Mouse (Mus musculus): ENCODE measurements around the gene Smim14. TPM values are rescaled to one million over a fixed set of nuclear protein-coding genes. Genes with fewer than 3 reads are reported as not detected.

Gene Smim14
- 101 TPM for polyA plus RNA-seq (2014; fragmentation: Illumina TruSeq; extraction: RNeasy Lipid Tissue Mini Kit (QIAGEN cat#74804); ENCODE audit: low read depth, low replicate concordance)

GRCm38 (mm10) chr5:65536751-65537419 lies at the start of gene Smim14, which contains the start of gene Ube2k:
Smim14 (minus strand) TSS chr5:65537184.
Ube2k (plus strand) TSS chr5:65537233.

GRCm38 (mm10) chr5:65492716-65493531 lies 44.1 kb downstream of the Smim14 start, which contains the start of gene Gm43552:
Gm43552 (minus strand) TSS chr5:65492833.

GRCm38 (mm10) chr5:65435806-65436561 lies 101.0 kb downstream of the Smim14 start, which contains the start of gene Ugdh:
Ugdh (minus strand) TSS chr5:65435949.

Other genes starting within 250 kb of the Smim14 start
- gene Rfc1, start 201.5 kb downstream of the Smim14 start, polyA plus RNA-seq (2014; fragmentation: Illumina TruSeq; extraction: RNeasy Lipid Tissue Mini Kit (QIAGEN cat#74804); ENCODE audit: low read depth, low replicate concordance), result 9.8 TPM
- 15.2 TPM for gene Klb, start 188.9 kb downstream of the Smim14 start, polyA plus RNA-seq (2014; fragmentation: Illumina TruSeq; extraction: RNeasy Lipid Tissue Mini Kit (QIAGEN cat#74804); ENCODE audit: low read depth, low replicate concordance)
- gene Rpl9, start 145.7 kb downstream of the Smim14 start, polyA plus RNA-seq (2014; fragmentation: Illumina TruSeq; extraction: RNeasy Lipid Tissue Mini Kit (QIAGEN cat#74804); ENCODE audit: low read depth, low replicate concordance), result 270 TPM
- gene Lias, start 145.7 kb downstream of the Smim14 start, polyA plus RNA-seq (2014; fragmentation: Illumina TruSeq; extraction: RNeasy Lipid Tissue Mini Kit (QIAGEN cat#74804); ENCODE audit: low read depth, low replicate concordance), result 57.4 TPM
- gene Ugdh, start 101.2 kb downstream of the Smim14 start, polyA plus RNA-seq (2014; fragmentation: Illumina TruSeq; extraction: RNeasy Lipid Tissue Mini Kit (QIAGEN cat#74804); ENCODE audit: low read depth, low replicate concordance), result 256 TPM
- not detected for gene Gm43552, start 44.4 kb downstream of the Smim14 start, polyA plus RNA-seq (2014; fragmentation: Illumina TruSeq; extraction: RNeasy Lipid Tissue Mini Kit (QIAGEN cat#74804); ENCODE audit: low read depth, low replicate concordance)
- 75.0 TPM for gene Ube2k, start within 50 bp of the Smim14 start, polyA plus RNA-seq (2014; fragmentation: Illumina TruSeq; extraction: RNeasy Lipid Tissue Mini Kit (QIAGEN cat#74804); ENCODE audit: low read depth, low replicate concordance)
- 75.4 TPM for gene Pds5a, start 161.1 kb upstream of the Smim14 start, polyA plus RNA-seq (2014; fragmentation: Illumina TruSeq; extraction: RNeasy Lipid Tissue Mini Kit (QIAGEN cat#74804); ENCODE audit: low read depth, low replicate concordance)
- gene N4bp2, start 226.3 kb upstream of the Smim14 start, polyA plus RNA-seq (2014; fragmentation: Illumina TruSeq; extraction: RNeasy Lipid Tissue Mini Kit (QIAGEN cat#74804); ENCODE audit: low read depth, low replicate concordance), result 17.4 TPM